Mouse (Mus musculus) c-Kit-negative CD71-positive TER-119-positive erythroid progenitor cells, embryonic 14.5 days (primary cell): Measurements from ENCODE around the gene Elmsan1.
A peak's percentile ranks its signal among the peaks of the same experiment; 100 is the strongest.

Source experiments
- DNase-seq: peaks from one replicate; pipeline ENCODE4 v3.0.0-alpha.2; 2013; ENCODE audit warnings: low read depth, low spot score

The Elmsan1 gene

GRCm38 (mm10) chr12:84174871-84175270, 43.8 kb downstream of the Elmsan1 start:
- DNase-seq: no peak

- DNase-seq: no peak
These were observed 44.4 kb downstream of the Elmsan1 start for GRCm38 (mm10) chr12:84174190-84174811.

GRCm38 (mm10) chr12:84173309-84173915, 45.3 kb downstream of the Elmsan1 start:
- no peak for DNase-seq

DNA sequence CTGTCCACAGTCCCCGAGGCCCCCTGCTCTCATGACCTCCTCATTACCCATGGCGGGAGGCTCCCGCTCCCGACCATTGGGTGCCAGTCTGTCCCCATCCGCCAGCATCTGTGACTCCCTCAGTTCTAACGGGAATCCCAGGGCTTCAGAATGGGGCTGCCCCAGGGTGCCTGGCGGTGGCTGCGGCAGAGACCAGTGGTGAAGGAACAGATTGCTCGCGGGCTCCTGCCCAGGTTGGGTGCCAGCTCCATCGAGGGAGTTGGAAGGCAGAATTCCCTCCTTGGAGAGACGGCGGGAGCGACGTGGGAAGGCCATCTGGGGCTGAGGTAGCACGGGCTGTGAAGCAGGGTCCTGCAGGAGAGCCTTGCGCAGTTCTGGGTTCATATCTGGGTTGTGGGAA, 45.8 kb downstream of the Elmsan1 start:
- DNase-seq: no peak

- no peak for DNase-seq
These were observed 46.5 kb downstream of the Elmsan1 start for GRCm38 (mm10) chr12:84172216-84172615.

GRCm38 (mm10) chr12:84170610-84171009, 48.1 kb downstream of the Elmsan1 start:
- no peak for DNase-seq

DNA sequence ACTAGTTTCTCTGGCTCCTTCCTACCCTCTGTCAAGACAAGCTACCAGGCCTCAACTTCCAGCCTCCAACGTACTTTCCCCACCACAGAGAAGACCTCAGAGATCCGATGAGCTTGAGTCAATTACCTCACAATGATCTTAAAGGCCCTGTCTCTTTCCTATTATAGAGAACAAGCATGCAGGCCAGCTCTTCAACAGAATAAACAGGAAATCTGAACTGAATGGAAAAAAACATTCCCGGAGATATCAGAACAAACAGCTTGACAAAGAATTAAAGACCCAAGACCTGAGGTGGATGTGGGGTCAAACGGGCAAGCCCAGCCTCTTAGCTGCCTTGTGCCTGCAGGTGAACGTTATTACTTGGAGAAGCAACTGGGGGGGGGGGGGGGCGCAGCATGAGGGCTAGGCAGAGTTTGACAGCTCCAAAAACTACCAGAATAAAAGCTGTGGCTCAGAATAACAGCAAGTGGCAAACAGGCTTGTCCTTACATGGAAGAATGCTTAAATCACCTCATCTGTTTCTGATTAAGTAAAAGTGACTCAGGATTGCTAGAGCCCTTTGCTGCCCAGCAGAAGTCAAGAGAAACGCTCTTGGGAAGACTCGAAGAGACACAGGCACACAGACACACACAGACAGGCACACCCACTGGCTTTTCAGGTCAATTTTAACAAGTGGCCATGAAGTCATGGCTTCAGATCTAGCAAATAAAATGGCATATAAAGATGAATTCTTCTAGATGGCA, 52.9 kb downstream of the Elmsan1 start:
- DNase-seq: no peak

DNA sequence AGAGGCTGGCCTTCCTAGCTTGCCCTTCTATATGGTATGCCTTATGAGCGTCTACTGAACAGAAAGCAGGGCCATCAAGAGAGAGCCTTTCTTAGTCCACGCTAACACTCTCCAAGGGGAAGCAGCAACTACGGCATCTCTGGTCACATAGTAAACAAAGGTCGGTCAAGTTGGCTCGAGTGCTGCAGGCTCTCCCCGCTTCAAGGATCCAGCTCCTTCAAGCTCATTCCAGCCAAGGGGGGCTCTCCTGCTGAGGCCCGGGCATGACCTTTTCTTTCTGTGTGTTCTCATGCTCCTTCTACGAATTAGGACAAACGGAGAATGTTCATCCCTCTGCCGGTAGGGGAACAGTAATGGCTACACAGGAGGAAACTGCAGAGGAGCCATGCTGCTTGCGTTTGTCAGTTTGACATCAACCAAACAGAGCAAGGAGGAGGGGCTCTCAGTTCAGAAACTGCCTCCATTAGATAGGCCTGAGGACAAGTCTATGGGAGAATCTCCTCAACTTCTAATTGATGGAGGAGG, 55.0 kb downstream of the Elmsan1 start:
- no peak for DNase-seq

DNA sequence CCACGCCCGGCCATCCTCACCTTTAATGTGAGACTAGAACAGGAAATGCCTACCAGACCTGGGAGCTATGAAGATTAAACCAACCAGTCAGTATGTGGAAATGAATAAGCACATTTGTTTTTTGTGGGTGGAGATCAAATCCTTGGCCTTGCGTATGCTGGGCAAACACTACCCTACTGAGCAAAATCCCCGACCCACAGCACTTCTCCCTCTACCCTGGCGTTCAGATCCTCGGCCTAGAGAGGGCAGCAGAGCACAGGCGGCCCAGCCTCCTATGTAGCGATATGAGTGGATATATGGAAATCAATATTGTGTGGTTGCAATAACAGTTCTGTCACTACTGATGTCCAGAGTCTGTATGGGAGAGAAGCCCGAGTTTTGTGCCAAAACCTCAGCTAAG, 55.5 kb downstream of the Elmsan1 start:
- no peak for DNase-seq

DNA sequence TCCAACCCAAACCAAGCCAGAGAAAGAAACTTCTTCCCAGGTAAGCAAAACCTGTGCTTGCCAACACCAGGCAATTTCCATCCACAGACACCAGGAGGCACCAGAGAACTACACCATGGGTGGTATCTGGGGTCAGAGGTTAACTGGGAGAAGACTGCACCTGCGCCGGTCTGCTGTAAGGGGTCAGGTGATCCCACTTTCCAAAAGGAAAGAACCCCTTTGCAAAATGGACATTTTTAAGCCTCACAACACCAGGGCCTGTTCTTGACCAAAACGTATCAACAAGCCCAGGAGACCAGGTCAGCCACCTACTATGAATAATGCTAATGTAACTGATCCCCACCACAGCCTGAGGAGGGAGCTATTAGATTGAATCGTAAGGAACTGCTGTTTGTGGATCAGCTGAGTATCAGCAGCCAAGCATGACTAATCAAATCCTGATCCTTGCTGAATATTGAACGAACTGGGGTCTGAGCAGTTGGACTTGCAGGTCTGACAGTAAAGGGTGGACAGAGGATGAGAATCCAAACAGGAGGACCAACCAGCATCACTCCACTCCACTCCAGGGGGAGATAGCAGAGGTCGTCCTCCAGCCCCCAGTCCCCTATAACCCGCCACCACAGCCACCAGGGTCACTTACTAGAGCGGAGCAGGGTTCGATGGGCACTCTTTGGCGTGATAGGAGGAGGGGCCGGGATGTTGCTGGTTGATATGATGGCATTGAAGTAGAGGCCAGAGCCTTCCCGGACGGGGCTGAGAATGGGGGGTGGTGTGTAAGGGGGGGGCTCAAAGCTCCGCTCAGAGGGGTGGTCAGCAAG, 56.9 kb downstream of the Elmsan1 start:
- peak; percentile 62 for DNase-seq

GRCm38 (mm10) chr12:84161116-84161515, 57.6 kb downstream of the Elmsan1 start:
- peak; percentile 56 for DNase-seq

DNA sequence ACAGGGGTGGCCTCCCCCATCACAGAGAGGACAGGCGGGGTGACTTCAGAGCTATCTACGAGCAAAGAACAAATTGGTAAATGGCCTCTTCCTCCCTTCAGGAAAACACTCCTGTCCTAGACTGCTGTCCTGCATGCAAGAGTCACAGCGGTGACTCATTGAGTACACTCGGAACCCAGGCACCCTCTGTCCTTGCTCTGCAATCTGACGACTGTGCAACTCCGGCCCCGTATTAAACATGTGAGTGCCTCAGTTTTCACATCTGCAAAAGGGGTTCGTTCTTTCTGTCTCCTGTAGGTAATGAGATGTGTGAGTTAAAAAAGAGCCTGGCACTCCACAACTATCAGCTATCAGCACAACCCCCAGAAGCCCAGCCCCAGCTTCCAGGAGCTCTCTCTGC, 58.2 kb downstream of the Elmsan1 start:
- DNase-seq: no peak

GRCm38 (mm10) chr12:84158156-84158555, 60.5 kb downstream of the Elmsan1 start:
- DNase-seq: no peak

- DNase-seq: no peak
These were observed 62.5 kb downstream of the Elmsan1 start for GRCm38 (mm10) chr12:84156210-84156609.

DNA sequence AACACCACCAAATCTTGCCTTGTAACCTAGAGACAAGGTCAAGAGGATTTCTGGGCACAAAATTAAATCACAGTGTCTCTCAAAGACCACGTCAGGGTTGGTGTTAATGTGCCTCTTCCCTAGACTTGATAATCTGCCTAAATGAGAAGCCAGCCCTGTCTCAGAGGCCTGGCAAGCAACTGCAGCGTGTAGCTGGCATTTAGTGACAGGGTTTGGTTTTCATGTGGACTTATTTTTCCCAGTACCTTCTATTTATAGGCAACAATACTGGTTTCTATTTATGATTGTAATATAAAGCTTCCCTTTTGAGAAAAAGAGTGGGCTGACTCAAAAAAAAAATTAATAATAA, 63.2 kb downstream of the Elmsan1 start:
- DNase-seq: no peak

DNA sequence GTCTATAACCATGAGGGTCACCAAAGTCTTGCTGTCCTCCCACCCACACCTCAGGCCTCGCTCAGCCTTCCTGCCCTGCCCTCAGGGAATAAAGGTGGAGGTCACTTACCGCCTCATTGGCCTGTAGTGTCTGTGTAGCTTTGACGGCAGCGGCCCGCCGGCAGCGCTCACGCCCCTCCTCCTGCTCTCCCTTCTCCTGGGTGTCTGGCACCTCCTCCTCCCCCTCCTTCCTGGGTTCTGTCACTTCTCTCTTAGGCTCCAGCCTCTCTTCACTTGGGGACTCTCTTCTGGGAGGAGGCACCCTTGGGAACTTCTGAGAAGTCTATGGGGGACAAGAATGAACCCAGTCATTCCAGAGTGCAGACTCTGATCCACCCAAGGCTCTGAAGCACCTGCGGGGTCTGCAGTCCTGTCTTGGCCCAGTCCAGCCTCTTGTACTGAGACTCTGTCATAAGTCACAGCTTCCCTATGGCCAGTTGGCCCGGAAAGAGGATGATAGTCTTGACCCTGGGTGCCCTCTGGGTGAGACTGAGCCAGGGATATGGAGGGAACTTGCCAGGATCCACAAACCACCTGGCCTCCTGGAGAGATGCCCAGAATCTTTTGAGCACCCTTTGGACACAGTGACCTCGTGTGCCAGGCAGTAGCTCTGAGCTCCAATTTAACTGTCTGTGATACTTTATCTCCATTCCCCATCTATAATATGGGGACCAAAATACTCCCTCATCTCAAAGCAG, 63.7 kb downstream of the Elmsan1 start:
- no peak for DNase-seq

DNA sequence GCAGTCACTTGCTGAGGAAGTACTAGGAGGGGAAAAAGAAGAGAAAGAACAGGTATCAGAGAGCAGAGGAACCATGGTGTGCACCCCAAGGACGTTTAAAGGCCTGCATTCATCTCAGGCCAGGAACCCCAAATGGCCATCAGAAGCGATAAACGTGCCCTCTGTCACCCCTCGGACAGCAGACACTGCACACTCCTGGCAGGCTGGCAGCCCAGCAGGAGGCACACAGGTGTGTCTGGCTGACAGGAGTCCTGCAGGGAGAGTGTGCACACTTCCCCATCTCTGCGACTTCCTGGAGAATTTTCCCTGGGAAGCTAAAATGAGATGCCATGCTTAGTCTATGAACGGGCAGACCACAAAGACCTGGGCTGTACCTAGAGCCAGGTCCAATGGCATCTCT, 65.3 kb downstream of the Elmsan1 start:
- DNase-seq: no peak

DNA sequence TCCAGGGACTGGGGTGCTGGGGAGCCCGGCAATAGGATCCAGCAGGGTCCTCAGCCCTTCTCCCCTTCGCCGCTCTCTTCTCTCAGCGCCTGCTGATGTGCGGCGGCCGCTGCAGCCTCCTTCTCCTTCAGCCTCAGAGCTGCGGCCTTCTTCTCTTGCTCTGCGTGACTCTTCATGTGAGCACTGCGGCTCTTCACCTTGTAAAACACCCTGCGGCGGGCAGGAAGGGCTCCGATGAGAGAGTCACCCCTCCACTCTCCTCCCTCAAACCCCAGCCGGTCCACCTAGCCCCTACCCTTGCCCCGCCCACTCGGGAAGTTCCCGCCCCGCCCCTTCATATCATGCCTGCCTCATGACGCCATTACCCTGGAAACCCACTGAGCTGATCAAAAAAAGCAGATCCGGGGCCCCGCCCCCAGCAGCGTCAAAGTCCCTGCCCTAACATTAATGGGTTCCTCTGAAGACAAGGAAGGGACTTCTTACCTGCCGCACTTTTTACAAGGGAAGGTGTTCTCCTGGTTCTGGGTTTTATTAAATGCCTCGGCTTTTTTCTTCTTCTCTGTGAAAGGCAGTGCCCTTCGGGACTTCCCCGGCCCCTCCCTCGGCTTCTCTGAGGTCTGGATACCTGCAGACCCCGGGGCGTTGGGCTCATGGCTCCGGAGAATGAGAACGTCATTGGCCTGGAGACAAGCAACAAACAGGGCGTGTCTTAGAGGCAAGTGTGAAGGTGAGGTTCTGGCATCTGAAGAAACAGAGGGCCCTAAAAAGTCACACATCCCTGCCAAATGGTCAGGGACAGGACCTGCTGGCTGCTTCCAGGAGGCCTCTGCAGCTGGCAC, 66.1 kb downstream of the Elmsan1 start:
- DNase-seq: peak; percentile 66

DNA sequence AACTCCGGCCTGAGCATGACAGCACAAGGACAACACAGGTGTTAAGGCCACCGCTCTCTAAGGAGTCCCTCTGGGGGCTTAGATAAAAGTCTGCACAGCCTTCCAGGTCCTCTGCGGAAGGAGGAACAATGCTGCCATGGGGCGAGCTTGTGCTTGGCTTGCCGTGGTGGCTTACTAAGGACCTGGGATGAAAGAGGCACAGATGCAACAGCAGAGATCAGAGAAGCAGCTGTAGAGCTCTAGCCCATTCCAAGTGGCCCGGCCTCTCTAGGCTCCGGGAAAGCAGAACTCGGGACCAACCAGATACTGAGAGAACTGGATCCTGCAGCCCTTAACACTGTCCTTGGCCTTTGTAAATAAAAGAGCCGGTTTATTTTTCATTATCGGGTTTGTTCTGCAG, 66.8 kb downstream of the Elmsan1 start:
- no peak for DNase-seq

DNA sequence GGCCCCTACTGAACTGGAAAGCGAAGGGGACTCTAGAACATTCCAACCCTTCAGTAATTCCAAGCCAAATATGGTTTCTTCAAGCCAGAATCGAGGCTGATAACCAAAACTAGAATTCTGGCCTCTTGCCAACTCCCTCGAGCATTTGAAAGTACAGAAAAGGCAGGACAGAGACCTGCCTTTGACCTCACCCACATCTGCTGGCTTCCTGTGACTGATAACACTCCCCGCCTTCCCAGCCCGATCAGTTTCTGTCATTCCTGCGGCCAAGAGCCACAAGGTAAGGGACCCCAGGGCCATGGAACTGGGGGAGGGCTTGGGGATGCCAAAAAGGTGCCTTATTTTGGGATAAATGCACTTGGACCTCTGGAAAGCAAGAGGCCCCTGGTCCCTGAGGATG, 67.7 kb downstream of the Elmsan1 start:
- peak; percentile 93 for DNase-seq
